Mouse (Mus musculus) ES-Bruce4 (cell line): ENCODE results near the gene Adamts3.

Source experiments
- CTCF ChIP-seq: IDR thresholded peaks from one replicate; pipeline ENCODE4 v1.8.1; 2011; ENCODE audit warnings: low read depth, low read length
- EP300 ChIP-seq: IDR thresholded peaks from 2 replicates; pipeline ENCODE4 v1.6.1; 2011; ENCODE audit warnings: low read depth, low read length; ENCODE audit not compliant: insufficient read depth
- POLR2A ChIP-seq: IDR thresholded peaks from one replicate; pipeline ENCODE4 v1.8.1; 2011; ENCODE audit warnings: low read length; ENCODE audit not compliant: insufficient read depth

GRCm38 (mm10) chr5:89770655-89771355 lies 112.3 kb downstream of the Adamts3 start:
- TF ChIP-seq POLR2A, result no peak
- TF ChIP-seq CTCF, result no peak
- no peak for TF ChIP-seq EP300
